Mouse (Mus musculus) thymus, postnatal 4 days (tissue): ENCODE data around the gene Orai1.

Source experiments
- DNase-seq: peaks from one replicate; pipeline ENCODE4 v3.0.0; 2021

Orai1 gene

DNA sequence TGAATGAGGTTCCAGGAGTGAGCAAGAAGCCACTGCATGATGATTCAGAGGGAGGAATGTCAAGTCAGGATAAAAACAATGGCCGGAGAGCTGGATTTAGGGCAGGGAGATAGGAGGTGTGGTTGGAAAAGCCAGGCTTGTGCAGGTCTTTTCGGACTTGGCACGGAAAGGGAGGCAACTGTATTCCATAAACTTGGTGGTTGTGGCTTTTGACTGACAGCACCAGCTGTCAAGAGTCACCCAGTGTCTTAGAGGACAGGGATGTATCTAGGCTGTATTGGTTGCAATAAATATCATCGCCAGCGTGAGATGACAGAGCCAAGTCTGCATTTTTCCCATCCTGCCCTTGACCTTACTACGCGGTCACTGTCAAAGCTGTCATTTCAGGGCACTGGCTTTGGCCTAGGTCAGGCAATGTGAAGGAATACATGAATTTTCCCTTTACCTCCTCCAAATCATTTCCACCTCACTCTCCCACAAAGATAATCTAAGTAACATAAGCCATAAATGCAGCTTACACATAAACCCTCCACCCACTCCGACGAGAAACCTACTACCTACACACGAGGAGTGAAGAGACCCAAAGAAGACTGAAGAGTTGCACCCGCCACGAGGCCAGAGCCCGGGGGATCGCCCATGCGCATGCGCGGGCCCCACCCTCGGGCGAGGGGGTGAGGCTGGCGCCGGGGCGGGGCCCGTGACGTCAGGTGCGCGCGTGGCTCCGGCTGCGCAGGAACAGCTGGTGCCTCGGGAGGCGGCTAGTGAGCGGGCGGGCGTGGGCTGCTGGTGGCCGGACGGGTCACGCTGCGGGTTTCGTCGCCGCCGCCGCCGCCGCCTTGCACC is 60.9 kb downstream of the Orai1 start:
- peak; percentile 99 for DNase-seq

DNA sequence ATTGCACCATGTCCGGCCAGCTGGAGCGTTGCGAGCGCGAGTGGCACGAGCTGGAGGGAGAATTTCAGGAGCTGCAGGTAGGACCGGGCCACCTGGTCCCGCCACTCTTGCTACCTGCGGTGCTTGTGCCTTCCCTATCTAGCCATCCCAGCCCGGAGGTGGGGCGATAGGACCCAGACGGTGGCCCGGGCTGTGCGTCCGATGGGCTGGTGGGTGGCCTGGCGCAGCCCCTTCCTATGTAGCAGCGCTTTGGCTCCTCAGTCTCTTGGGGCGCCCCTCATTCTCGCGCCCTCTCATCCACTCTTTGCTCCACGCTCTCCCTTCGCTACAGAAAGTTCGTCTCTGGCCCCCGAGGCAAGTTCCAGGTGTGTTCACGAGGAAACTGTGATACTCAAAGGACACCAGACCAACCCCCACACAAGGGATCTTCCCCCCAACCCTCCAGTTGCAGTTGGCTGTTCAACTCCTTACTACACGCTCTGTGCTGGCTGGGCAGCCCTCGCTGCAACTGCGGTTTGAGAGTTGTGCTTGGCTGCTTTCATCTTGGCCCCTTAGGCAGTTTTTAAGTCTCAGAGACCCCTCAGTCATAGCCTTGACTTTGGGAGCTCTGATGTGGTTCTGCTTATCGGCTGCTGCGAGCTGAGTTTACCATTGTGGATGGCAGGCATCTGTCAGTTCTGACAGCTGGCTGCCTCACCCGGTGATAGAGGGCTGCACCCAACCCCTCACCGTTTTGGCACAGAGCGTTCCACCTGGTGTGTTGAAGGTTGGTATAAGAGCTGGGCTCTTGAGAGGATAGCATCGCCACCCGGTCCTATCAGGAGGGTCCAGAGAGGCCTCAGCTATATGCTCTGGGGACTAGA is 61.8 kb downstream of the Orai1 start:
- peak; percentile 78 for DNase-seq

DNA sequence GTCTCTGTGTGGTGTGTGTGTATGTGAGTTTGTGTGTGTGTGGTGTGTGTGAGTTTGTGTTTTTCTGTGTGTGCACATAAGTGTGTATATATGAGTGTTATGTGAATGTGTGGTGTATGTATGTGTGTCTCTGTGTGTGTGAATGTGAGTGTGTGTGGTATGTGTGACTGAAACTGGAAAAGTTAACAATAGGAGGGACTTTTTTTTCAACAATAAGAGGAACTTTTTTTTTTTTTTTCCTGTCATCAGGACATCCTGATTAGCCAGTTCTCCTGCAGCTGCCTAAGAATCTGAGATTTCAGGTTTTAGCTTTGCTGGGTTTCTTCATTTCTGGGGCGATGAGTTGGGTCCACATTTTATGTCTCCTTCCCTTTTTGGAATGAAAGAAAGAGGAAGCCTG is 64.7 kb downstream of the Orai1 start:
- no peak for DNase-seq

DNA sequence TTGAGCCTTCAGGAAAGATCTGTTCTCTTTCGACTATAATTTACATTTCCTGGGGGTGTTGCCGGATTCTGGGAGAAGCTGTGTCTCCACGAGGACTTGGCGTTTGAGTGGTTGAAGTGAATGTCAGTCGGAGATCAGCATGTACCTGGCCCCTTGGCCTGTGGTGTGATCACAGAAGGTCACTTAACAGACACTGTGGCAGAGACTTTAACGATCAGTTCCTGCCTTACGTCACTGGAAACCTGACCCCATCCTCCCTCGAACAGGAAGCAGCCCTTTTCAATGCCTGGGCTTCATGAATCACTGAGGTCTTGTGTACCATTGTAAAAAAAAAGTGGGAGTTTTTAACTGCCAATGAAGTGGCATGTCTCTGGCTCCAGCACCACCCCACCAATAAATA is 65.2 kb downstream of the Orai1 start:
- DNase-seq, result no peak
